Mouse (Mus musculus): ENCODE measurements around the gene Syt1. TPM values are rescaled to one million over a fixed set of nuclear protein-coding genes. Genes with fewer than 3 reads are reported as not detected.

The Syt1 gene
- polyA plus RNA-seq, 1 experiment from 2014 or later, result 53.4 TPM

GRCm38 (mm10) chr10:108668944-108669343 is 341.8 kb downstream of the Syt1 start:
- ATAC-seq (no peak), DNase-seq (ENCODE audit: low spot score) (no peak)
- Histone ChIP-seq H3K36me3 (ENCODE audit: control insufficient read depth, insufficient read depth, low read length) (no peaks in the 10 kb centered on the region), H3K27me3 (replicated peaks; ENCODE audit: control insufficient read depth, insufficient read depth, low read length) (no peaks in the 10 kb centered on the region), H3K4me3 (ENCODE audit: low read depth, low read length) (no peak overlapping the region), H3K9ac (ENCODE audit: low read length) (no peak overlapping the region), H3K4me1 (ENCODE audit: control insufficient read depth, insufficient read depth, low read length) (no peaks in the 10 kb centered on the region), H3K27ac (ENCODE audit: low read depth, low read length) (no peak overlapping the region), H3K9me3 (replicated peaks; ENCODE audit: control insufficient read depth, low read length) (no peaks in the 10 kb centered on the region), H3K4me2 (ENCODE audit: low read length) (no peak overlapping the region)
- WGBS, result 91% methylated on average over 3 of the region's 3 CpGs

DNA sequence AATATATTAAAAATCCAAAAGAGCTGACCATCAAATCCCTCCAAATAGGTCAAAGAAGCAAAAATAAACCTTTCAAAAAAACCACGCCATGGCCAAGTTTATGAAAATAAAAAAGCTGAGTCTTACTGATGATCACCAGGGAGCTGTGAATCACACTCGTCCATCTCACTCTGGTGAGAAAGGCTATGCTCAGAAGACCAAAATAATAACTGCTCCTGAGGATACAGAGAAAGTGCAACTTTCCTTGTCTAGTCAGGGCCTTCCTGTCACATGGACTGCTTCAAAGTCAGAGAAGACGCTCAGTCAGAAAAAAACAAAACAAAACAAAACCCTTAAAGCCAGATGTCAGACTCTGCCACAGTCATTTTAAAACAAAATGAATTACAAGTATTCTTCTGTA is 350.5 kb downstream of the Syt1 start:
- H3K4me1 ChIP-seq (ENCODE audit: control insufficient read depth, insufficient read depth, low read length), result no peaks in the 10 kb centered on the region
- H3K4me3 ChIP-seq (ENCODE audit: low read depth, low read length), result no peak overlapping the region
- ATAC-seq, result no peak
- no peak overlapping the region for H3K9ac ChIP-seq (ENCODE audit: low read length)
- DNase-seq (ENCODE audit: low spot score), result no peak
- H3K27ac ChIP-seq (ENCODE audit: low read depth, low read length), result no peak overlapping the region
- WGBS, result 82% methylated on average over 3 of the region's 3 CpGs
- no peak overlapping the region for H3K4me2 ChIP-seq (ENCODE audit: low read length)
- H3K36me3 ChIP-seq (ENCODE audit: control insufficient read depth, insufficient read depth, low read length), result no peaks in the 10 kb centered on the region
- no peaks in the 10 kb centered on the region for H3K27me3 ChIP-seq (replicated peaks; ENCODE audit: control insufficient read depth, insufficient read depth, low read length)
- H3K9me3 ChIP-seq (replicated peaks; ENCODE audit: control insufficient read depth, low read length), result no peaks in the 10 kb centered on the region

- Histone ChIP-seq H3K4me1 (ENCODE audit: control insufficient read depth, insufficient read depth, low read length) (no peaks in the 10 kb centered on the region), H3K36me3 (ENCODE audit: control insufficient read depth, insufficient read depth, low read length) (no peaks in the 10 kb centered on the region), H3K9ac (ENCODE audit: low read length) (no peak overlapping the region), H3K9me3 (replicated peaks; ENCODE audit: control insufficient read depth, low read length) (no peaks in the 10 kb centered on the region), H3K4me3 (ENCODE audit: low read depth, low read length) (no peak overlapping the region), H3K27ac (ENCODE audit: low read depth, low read length) (no peak overlapping the region), H3K4me2 (ENCODE audit: low read length) (no peak overlapping the region), H3K27me3 (replicated peaks; ENCODE audit: control insufficient read depth, insufficient read depth, low read length) (no peaks in the 10 kb centered on the region)
- no peak for DNase-seq (ENCODE audit: low spot score)
- 77% methylated on average over 2 of the region's 2 CpGs for WGBS
- ATAC-seq, result no peak
Observed at GRCm38 (mm10) chr10:108658300-108658699, 352.5 kb downstream of the Syt1 start.

GRCm38 (mm10) chr10:108657669-108658068 is 353.1 kb downstream of the Syt1 start:
- no peaks in the 10 kb centered on the region for H3K36me3 ChIP-seq (ENCODE audit: control insufficient read depth, insufficient read depth, low read length)
- H3K4me2 ChIP-seq (ENCODE audit: low read length), result no peak overlapping the region
- H3K4me3 ChIP-seq (ENCODE audit: low read depth, low read length), result no peak overlapping the region
- no peak overlapping the region for H3K9ac ChIP-seq (ENCODE audit: low read length)
- H3K9me3 ChIP-seq (replicated peaks; ENCODE audit: control insufficient read depth, low read length), result no peaks in the 10 kb centered on the region
- H3K27me3 ChIP-seq (replicated peaks; ENCODE audit: control insufficient read depth, insufficient read depth, low read length), result no peaks in the 10 kb centered on the region
- H3K27ac ChIP-seq (ENCODE audit: low read depth, low read length), result no peak overlapping the region
- DNase-seq (ENCODE audit: low spot score) (no peak), ATAC-seq (no peak)
- H3K4me1 ChIP-seq (ENCODE audit: control insufficient read depth, insufficient read depth, low read length), result no peaks in the 10 kb centered on the region

DNA sequence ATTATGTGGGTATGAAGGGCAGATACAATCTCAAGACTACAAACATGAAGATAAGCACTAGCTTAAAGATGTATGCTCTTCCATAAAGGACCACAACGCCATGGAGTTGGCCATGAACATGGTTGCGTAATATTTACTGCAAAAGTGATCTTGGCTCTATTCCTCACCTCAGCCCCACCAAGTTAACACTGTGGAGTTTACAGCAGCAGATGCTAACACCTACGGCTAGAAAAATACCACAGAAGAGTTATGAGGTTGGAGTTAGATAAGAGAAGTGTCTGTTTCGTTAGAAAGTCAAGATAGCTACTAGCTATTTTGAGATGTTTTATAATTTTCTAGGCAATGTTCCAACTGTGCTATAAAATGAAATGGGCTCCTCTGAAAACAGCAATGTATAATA is 353.9 kb downstream of the Syt1 start:
- Histone ChIP-seq H3K9ac (ENCODE audit: low read length) (no peak overlapping the region), H3K4me1 (ENCODE audit: control insufficient read depth, insufficient read depth, low read length) (no peaks in the 10 kb centered on the region), H3K4me3 (ENCODE audit: low read depth, low read length) (no peak overlapping the region), H3K9me3 (replicated peaks; ENCODE audit: control insufficient read depth, low read length) (no peaks in the 10 kb centered on the region), H3K27ac (ENCODE audit: low read depth, low read length) (no peak overlapping the region), H3K27me3 (replicated peaks; ENCODE audit: control insufficient read depth, insufficient read depth, low read length) (no peaks in the 10 kb centered on the region), H3K4me2 (ENCODE audit: low read length) (no peak overlapping the region), H3K36me3 (ENCODE audit: control insufficient read depth, insufficient read depth, low read length) (no peaks in the 10 kb centered on the region)
- ATAC-seq (no peak), DNase-seq (ENCODE audit: low spot score) (no peak)
- 90% methylated on average over 4 of the region's 4 CpGs for WGBS

DNA sequence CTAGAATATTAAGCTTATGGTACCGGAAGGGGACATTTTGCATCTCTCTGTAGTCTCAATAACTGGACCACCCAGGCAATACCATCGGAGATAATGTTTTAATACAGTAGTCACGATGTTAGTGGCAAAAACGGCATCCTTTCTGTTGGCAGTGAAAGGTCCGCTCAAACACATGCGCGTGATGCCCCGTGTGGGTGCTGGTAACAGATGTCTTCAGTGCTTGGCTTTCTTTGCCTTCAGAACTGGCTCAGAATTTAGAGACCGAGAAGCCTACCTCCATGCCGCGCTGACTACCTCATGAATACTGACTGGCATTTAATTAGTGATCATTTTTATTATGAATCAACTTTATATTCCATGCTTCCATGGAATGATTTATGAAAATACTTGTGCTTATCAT is 355.7 kb downstream of the Syt1 start:
- H3K9ac ChIP-seq (ENCODE audit: low read length), result no peak overlapping the region
- ATAC-seq (no peak), DNase-seq (ENCODE audit: low spot score) (no peak)
- no peak overlapping the region for H3K4me2 ChIP-seq (ENCODE audit: low read length)
- no peak overlapping the region for H3K4me3 ChIP-seq (ENCODE audit: low read depth, low read length)
- H3K4me1 ChIP-seq (ENCODE audit: control insufficient read depth, insufficient read depth, low read length), result no peaks in the 10 kb centered on the region
- H3K27me3 ChIP-seq (replicated peaks; ENCODE audit: control insufficient read depth, insufficient read depth, low read length), result no peaks in the 10 kb centered on the region
- no peaks in the 10 kb centered on the region for H3K36me3 ChIP-seq (ENCODE audit: control insufficient read depth, insufficient read depth, low read length)
- H3K9me3 ChIP-seq (replicated peaks; ENCODE audit: control insufficient read depth, low read length), result no peaks in the 10 kb centered on the region
- H3K27ac ChIP-seq (ENCODE audit: low read depth, low read length), result no peak overlapping the region
- 93% methylated on average over 11 of the region's 11 CpGs for WGBS

DNA sequence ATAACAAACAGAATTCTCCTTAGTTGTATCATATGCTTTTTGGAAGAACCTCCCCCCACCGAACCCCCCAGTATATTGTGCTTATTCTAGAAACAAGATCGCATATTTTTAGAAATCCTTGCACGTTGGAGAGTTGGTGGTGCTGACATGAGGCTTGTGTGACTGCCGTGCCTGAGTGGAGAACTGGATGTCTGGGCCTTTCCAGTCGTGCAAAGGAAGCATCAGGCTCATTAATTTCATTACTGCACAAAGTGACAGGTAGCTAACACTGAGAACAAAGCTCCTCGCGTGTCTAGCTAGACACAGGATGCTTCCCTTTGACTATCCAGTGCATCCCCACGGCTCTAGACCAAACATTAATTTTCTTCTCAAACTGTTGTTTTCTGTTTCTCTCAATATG is 358.0 kb downstream of the Syt1 start:
- DNase-seq (ENCODE audit: low spot score) (no peak), ATAC-seq (no peak)
- Histone ChIP-seq H3K4me2 (ENCODE audit: low read length) (no peak overlapping the region), H3K4me1 (ENCODE audit: control insufficient read depth, insufficient read depth, low read length) (no peaks in the 10 kb centered on the region), H3K9me3 (replicated peaks; ENCODE audit: control insufficient read depth, low read length) (no peaks in the 10 kb centered on the region), H3K9ac (ENCODE audit: low read length) (no peak overlapping the region), H3K36me3 (ENCODE audit: control insufficient read depth, insufficient read depth, low read length) (no peaks in the 10 kb centered on the region), H3K27ac (ENCODE audit: low read depth, low read length) (no peak overlapping the region), H3K27me3 (replicated peaks; ENCODE audit: control insufficient read depth, insufficient read depth, low read length) (no peaks in the 10 kb centered on the region), H3K4me3 (ENCODE audit: low read depth, low read length) (no peak overlapping the region)
- WGBS, result 73% methylated on average over 8 of the region's 8 CpGs

DNA sequence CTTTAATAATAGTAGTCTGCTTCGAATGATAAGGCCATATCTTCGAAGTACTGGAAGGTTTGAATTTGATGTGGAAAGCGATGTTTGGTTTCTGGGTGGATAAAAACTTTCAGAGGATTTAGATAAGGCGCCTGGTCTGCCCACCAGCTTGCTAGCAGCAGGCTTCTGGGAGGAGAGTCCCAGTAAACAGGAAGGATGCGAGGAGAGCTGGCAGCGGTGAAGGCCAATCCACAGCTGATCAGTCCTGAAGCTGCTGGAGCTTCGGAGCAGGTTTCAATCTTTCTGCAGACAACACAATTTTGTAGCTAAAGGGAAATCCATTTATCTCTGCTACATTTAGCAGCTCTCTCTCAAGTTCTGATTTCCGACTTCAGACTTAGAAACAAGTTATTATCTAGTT is 358.7 kb downstream of the Syt1 start:
- Histone ChIP-seq H3K9ac (ENCODE audit: low read length) (no peak overlapping the region), H3K4me2 (ENCODE audit: low read length) (no peak overlapping the region), H3K27me3 (replicated peaks; ENCODE audit: control insufficient read depth, insufficient read depth, low read length) (no peaks in the 10 kb centered on the region), H3K4me1 (ENCODE audit: control insufficient read depth, insufficient read depth, low read length) (no peaks in the 10 kb centered on the region), H3K4me3 (ENCODE audit: low read depth, low read length) (no peak overlapping the region), H3K27ac (ENCODE audit: low read depth, low read length) (no peak overlapping the region), H3K36me3 (ENCODE audit: control insufficient read depth, insufficient read depth, low read length) (no peaks in the 10 kb centered on the region), H3K9me3 (replicated peaks; ENCODE audit: control insufficient read depth, low read length) (no peaks in the 10 kb centered on the region)
- ATAC-seq (no peak), DNase-seq (ENCODE audit: low spot score) (no peak)
- whole genome bisulfite sequencing, result 90% methylated on average over 8 of the region's 8 CpGs

DNA sequence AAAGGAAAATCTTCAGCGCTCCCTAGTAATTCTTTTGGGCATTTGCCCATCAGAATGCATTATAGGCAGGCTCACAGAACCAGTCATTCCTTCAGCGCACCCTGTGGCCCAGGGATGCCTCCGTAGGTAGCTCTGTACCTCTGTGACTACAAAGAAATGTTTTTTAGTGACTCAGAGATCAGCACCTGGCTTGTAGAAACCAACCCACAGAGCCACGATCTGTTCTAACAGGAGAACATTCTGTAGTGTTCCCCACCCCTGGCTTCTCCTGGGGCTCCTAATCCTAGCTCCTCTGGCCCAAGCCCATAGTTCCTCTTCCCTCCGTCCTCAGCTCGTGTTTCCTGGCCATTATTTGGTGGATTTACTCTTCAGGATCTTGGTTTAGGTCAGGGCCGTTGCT is 361.6 kb downstream of the Syt1 start:
- no peak for ATAC-seq

DNA sequence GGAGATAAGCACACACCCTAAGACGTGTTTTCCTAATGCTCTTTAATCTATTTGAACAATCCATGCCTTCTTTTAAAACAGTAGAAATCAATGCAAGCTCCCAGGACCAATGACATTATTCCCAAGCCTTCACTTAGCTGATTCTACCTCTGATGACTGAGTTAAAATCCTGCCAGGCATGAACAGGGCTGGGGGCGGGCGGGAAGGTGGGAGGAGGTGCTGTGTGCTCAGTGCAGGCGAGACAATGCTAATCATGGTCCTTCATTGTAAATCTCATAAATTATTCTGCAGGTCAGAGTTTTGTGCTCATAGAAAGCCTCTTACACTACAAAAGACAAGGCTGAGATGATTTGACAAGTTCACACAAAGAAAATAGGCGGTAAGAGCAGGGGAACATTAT is 366.9 kb downstream of the Syt1 start:
- H3K4me3 ChIP-seq (ENCODE audit: low read depth, low read length), result no peak overlapping the region
- 0 out of 2 replicates have a peak, but pooled peaks cover 4% of the 10 kb centered on the region for H3K4me1 ChIP-seq (ENCODE audit: control insufficient read depth, insufficient read depth, low read length)
- H3K9me3 ChIP-seq (replicated peaks; ENCODE audit: control insufficient read depth, low read length), result no peaks in the 10 kb centered on the region
- no peak overlapping the region for H3K27ac ChIP-seq (ENCODE audit: low read depth, low read length)
- no peak overlapping the region for H3K4me2 ChIP-seq (ENCODE audit: low read length)
- H3K9ac ChIP-seq (ENCODE audit: low read length), result no peak overlapping the region
- ATAC-seq (no peak), DNase-seq (ENCODE audit: low spot score) (no peak)
- no peaks in the 10 kb centered on the region for H3K27me3 ChIP-seq (replicated peaks; ENCODE audit: control insufficient read depth, insufficient read depth, low read length)
- WGBS, result 38% methylated on average over 5 of the region's 5 CpGs
- H3K36me3 ChIP-seq (ENCODE audit: control insufficient read depth, insufficient read depth, low read length), result no peaks in the 10 kb centered on the region

More for the DNA sequence above, 361.6 kb downstream of the Syt1 start:
- H3K9me3 ChIP-seq (replicated peaks; ENCODE audit: control insufficient read depth, low read length), result no peaks in the 10 kb centered on the region
- H3K27me3 ChIP-seq (replicated peaks; ENCODE audit: control insufficient read depth, insufficient read depth, low read length), result no peaks in the 10 kb centered on the region
- no peaks in the 10 kb centered on the region for H3K36me3 ChIP-seq (ENCODE audit: control insufficient read depth, insufficient read depth, low read length)
- H3K4me2 ChIP-seq (ENCODE audit: low read length), result no peak overlapping the region
- 78% methylated on average over 7 of the region's 7 CpGs for WGBS
- DNase-seq (ENCODE audit: low spot score), result no peak
- no peak overlapping the region for H3K9ac ChIP-seq (ENCODE audit: low read length)
- H3K27ac ChIP-seq (ENCODE audit: low read depth, low read length), result no peak overlapping the region
- H3K4me3 ChIP-seq (ENCODE audit: low read depth, low read length), result no peak overlapping the region
- H3K4me1 ChIP-seq (ENCODE audit: control insufficient read depth, insufficient read depth, low read length), result no peaks in the 10 kb centered on the region
